Mouse (Mus musculus) myocyte (in vitro differentiated cells): ENCODE results near the gene Tinf2. TPM values are rescaled to one million over a fixed set of nuclear protein-coding genes. Genes with fewer than 3 reads are reported as not detected.

Source experiments
- H3K27me3 ChIP-seq: one replicate; pipeline ENCODE4 v1.6.1; 2011; ENCODE audit not compliant: control insufficient read depth, insufficient read depth, insufficient read length
- H3K36me3 ChIP-seq: one replicate; pipeline ENCODE4 v1.6.1; 2011; ENCODE audit not compliant: control insufficient read depth, insufficient read depth
- H3K4me2 ChIP-seq: one replicate; pipeline ENCODE4 v1.6.1; 2011; ENCODE audit warnings: low read depth, control low read depth
- H3K4me3 ChIP-seq: one replicate; pipeline ENCODE4 v1.5.1; 2011; ENCODE audit warnings: mild to moderate bottlenecking, control low read depth, moderate library complexity
- H3K79me2 ChIP-seq: one replicate; pipeline ENCODE4 v1.6.1; 2011; ENCODE audit not compliant: control insufficient read depth, insufficient read depth
- H3ac ChIP-seq: one replicate; pipeline ENCODE4 v1.6.1; 2011; ENCODE audit not compliant: control insufficient read depth, insufficient read length
- CEBPB ChIP-seq: IDR thresholded peaks from 2 replicates; pipeline ENCODE4 v1.6.1; 2011; ENCODE audit warnings: mild to moderate bottlenecking, moderate library complexity; ENCODE audit not compliant: poor library complexity, insufficient read depth, severe bottlenecking
- E2F4 ChIP-seq: IDR thresholded peaks from one replicate; pipeline ENCODE4 v1.6.1; 2011; ENCODE audit warnings: mild to moderate bottlenecking, control low read depth, moderate library complexity; ENCODE audit not compliant: insufficient read depth
- MAX ChIP-seq: IDR thresholded peaks from one replicate; pipeline ENCODE4 v1.6.1; 2011; ENCODE audit warnings: low read depth, mild to moderate bottlenecking, control low read depth
- MYOD1 ChIP-seq, 3 experiments: IDR thresholded peaks; one replicate each; pipeline ENCODE4 v1.6.1; 2011; ENCODE audit warnings: control low read depth in 2 of 3, low read depth in 2 of 3, mild to moderate bottlenecking in 2 of 3, moderate library complexity in 1 of 3; ENCODE audit not compliant: insufficient read length in 2 of 3, control insufficient read depth in 1 of 3
- MYOG ChIP-seq, 3 experiments: IDR thresholded peaks; one replicate each; pipeline ENCODE4 v1.6.1; 2011; ENCODE audit warnings: control low read depth in 2 of 3, low read depth in 2 of 3, mild to moderate bottlenecking in 2 of 3; ENCODE audit not compliant: insufficient read length in 2 of 3, control insufficient read depth in 1 of 3, insufficient read depth in 1 of 3
- POLR2A ChIP-seq: IDR thresholded peaks from one replicate; pipeline ENCODE4 v1.6.1; 2011; ENCODE audit warnings: low read depth, mild to moderate bottlenecking, control low read depth, moderate library complexity; ENCODE audit not compliant: insufficient read length
- POLR2AphosphoS2 ChIP-seq: IDR thresholded peaks from one replicate; pipeline ENCODE4 v1.6.1; 2011; ENCODE audit warnings: low read depth, control low read depth; ENCODE audit not compliant: insufficient read length
- REST ChIP-seq: IDR thresholded peaks from one replicate; pipeline ENCODE4 v1.6.1; 2011; ENCODE audit warnings: mild to moderate bottlenecking, control low read depth, moderate library complexity; ENCODE audit not compliant: insufficient read depth, insufficient read length
- SRF ChIP-seq: IDR thresholded peaks from one replicate; pipeline ENCODE4 v1.6.1; 2011; ENCODE audit warnings: low read depth; ENCODE audit not compliant: control insufficient read depth, insufficient read length
- TCF12 ChIP-seq: IDR thresholded peaks from one replicate; pipeline ENCODE4 v1.6.1; 2011; ENCODE audit warnings: mild to moderate bottlenecking, control low read depth; ENCODE audit not compliant: poor library complexity, insufficient read depth, severe bottlenecking
- TCF3 ChIP-seq: IDR thresholded peaks from one replicate; pipeline ENCODE4 v1.6.1; 2011; ENCODE audit warnings: low read depth, control low read depth; ENCODE audit not compliant: insufficient read length
- USF1 ChIP-seq: IDR thresholded peaks from one replicate; pipeline ENCODE4 v1.6.1; 2011; ENCODE audit warnings: low read depth, mild to moderate bottlenecking, control low read depth, moderate library complexity
- polyA plus RNA-seq: library from polyadenylated mRNA; unstranded; fragments of >200 nt; fragmentation: generic; extraction: Trizol; gene quantifications from one replicate; pipeline ENCODE4 v1.2.1, GENCODE M21; 2012; ENCODE audit warnings: missing spikeins

The Tinf2 gene
- polyA plus RNA-seq, 1 experiment = 12.0 TPM

GRCm38 (mm10) chr14:55706051-55706600 lies 24.5 kb upstream of the Tinf2 start:
- Histone ChIP-seq H3K79me2 (no peaks in the 10 kb centered on the region), H3ac (no peak overlapping the region), H3K27me3 (no peaks in the 10 kb centered on the region), H3K4me2 (no peak overlapping the region), H3K36me3 (no peaks in the 10 kb centered on the region), H3K4me3 (no peak overlapping the region)
- no peak for TF ChIP-seq MAX
- TF ChIP-seq REST = no peak
- no peak for TF ChIP-seq MYOD1 (IDR thresholded peaks at IDR 0.05; ENCODE audit: control insufficient read depth in 1 of 3, insufficient read length in 2 of 3, low read depth in 2 of 3)
- no peak for TF ChIP-seq USF1
- no peak for TF ChIP-seq MYOG (IDR thresholded peaks at IDR 0.05; ENCODE audit: control insufficient read depth in 1 of 3, insufficient read depth in 1 of 3, insufficient read length in 2 of 3, low read depth in 2 of 3)
- no peak for TF ChIP-seq POLR2A
- TF ChIP-seq TCF3 = no peak
- TF ChIP-seq SRF = no peak
- TF ChIP-seq CEBPB = no peak
- no peak for TF ChIP-seq E2F4
- TF ChIP-seq TCF12 = no peak
- no peak for TF ChIP-seq POLR2AphosphoS2

- H3K36me3 ChIP-seq = no peaks in the 10 kb centered on the region
- H3K79me2 ChIP-seq = no peaks in the 10 kb centered on the region
- H3K4me3 ChIP-seq = no peak overlapping the region
- H3ac ChIP-seq = no peak overlapping the region
- no peak for TF ChIP-seq E2F4
- TF ChIP-seq MYOD1 (IDR thresholded peaks at IDR 0.05; ENCODE audit: control insufficient read depth in 1 of 3, insufficient read length in 2 of 3, low read depth in 2 of 3) = no peak
- no peak for TF ChIP-seq TCF12
- no peak for TF ChIP-seq MYOG (IDR thresholded peaks at IDR 0.05; ENCODE audit: control insufficient read depth in 1 of 3, insufficient read depth in 1 of 3, insufficient read length in 2 of 3, low read depth in 2 of 3)
- TF ChIP-seq POLR2A = no peak
- TF ChIP-seq POLR2AphosphoS2 = no peak
- TF ChIP-seq MAX = no peak
- TF ChIP-seq REST = no peak
- TF ChIP-seq USF1 = no peak
- TF ChIP-seq CEBPB = no peak
- TF ChIP-seq SRF = no peak
- no peak for TF ChIP-seq TCF3
- H3K27me3 ChIP-seq = peaks cover 4% of the 10 kb centered on the region
- no peak overlapping the region for H3K4me2 ChIP-seq
Observed at GRCm38 (mm10) chr14:55702761-55703160, 21.1 kb upstream of the Tinf2 start.

- Histone ChIP-seq H3K27me3 (peaks cover 4% of the 10 kb centered on the region), H3K79me2 (no peaks in the 10 kb centered on the region), H3ac (no peak overlapping the region), H3K4me3 (no peak overlapping the region), H3K4me2 (no peak overlapping the region), H3K36me3 (no peaks in the 10 kb centered on the region)
- TF ChIP-seq TCF3 (no peak), CEBPB (no peak), POLR2A (no peak), MYOG (IDR thresholded peaks at IDR 0.05; ENCODE audit: control insufficient read depth in 1 of 3, insufficient read depth in 1 of 3, insufficient read length in 2 of 3, low read depth in 2 of 3) (no peak), SRF (no peak), MAX (no peak), MYOD1 (IDR thresholded peaks at IDR 0.05; ENCODE audit: control insufficient read depth in 1 of 3, insufficient read length in 2 of 3, low read depth in 2 of 3) (no peak), REST (no peak), TCF12 (no peak), USF1 (no peak), POLR2AphosphoS2 (no peak), E2F4 (no peak)
Observed at GRCm38 (mm10) chr14:55701131-55701530, 19.5 kb upstream of the Tinf2 start.

- no peak for TF ChIP-seq CEBPB
- no peaks in the 10 kb centered on the region for H3K36me3 ChIP-seq
- no peak overlapping the region for H3ac ChIP-seq
- H3K4me3 ChIP-seq = no peak overlapping the region
- H3K79me2 ChIP-seq = no peaks in the 10 kb centered on the region
- H3K27me3 ChIP-seq = peaks cover 4% of the 10 kb centered on the region
- H3K4me2 ChIP-seq = no peak overlapping the region
Observed at GRCm38 (mm10) chr14:55697226-55697625, 15.6 kb upstream of the Tinf2 start.

- Histone ChIP-seq H3K27me3 (no peaks in the 10 kb centered on the region), H3K4me2 (no peak overlapping the region), H3K4me3 (no peak overlapping the region), H3K36me3 (no peaks in the 10 kb centered on the region), H3K79me2 (no peaks in the 10 kb centered on the region), H3ac (no peak overlapping the region)
- no peak for TF ChIP-seq REST
- TF ChIP-seq MAX = no peak
- no peak for TF ChIP-seq POLR2AphosphoS2
- TF ChIP-seq USF1 = no peak
- TF ChIP-seq TCF12 = peak; percentile 83
- TF ChIP-seq MYOG (IDR thresholded peaks at IDR 0.05; ENCODE audit: control insufficient read depth in 1 of 3, insufficient read depth in 1 of 3, insufficient read length in 2 of 3, low read depth in 2 of 3) = peak in 2 of 3 experiments; percentile 16 to 27
- TF ChIP-seq MYOD1 (IDR thresholded peaks at IDR 0.05; ENCODE audit: control insufficient read depth in 1 of 3, insufficient read length in 2 of 3, low read depth in 2 of 3) = peak; percentile 89 to 91 (median 90)
- TF ChIP-seq POLR2A = no peak
- TF ChIP-seq SRF = no peak
- no peak for TF ChIP-seq E2F4
- peak; percentile 31 for TF ChIP-seq TCF3
- TF ChIP-seq CEBPB = no peak
Observed at GRCm38 (mm10) chr14:55689433-55689832, 7.8 kb upstream of the Tinf2 start.
